Mouse (Mus musculus) ovary, postnatal 10 days (tissue): ENCODE results near the gene Fcer2a.

Experiments used
- DNase-seq: peaks from one replicate; pipeline ENCODE4 v3.0.0; 2022; ENCODE audit warnings: low spot score

The Fcer2a gene

DNA sequence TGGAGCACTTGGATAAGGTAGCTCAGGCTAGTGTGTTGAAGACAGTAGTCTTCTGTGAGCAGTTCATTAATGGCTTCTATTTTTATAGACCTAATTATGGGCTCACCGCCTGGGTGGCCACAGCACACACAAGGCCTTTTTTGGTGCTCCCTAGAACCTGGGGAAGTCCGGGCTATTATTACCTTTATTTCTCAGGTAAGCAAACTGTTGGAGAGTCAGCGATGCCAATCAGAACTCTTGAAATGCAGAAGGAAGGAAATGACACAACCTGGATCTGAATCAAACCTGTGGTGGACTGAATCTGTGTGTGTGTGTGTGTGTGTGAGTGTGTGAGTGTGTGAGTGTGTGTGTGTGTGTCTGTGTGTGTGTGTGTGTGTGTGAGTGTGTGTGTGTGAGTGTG lies at the start of gene Fcer2a:
Gene Fcer2a (minus strand): TSS at position 55 of the 400 bp plus-strand sequence.
- DNase-seq = no peak

DNA sequence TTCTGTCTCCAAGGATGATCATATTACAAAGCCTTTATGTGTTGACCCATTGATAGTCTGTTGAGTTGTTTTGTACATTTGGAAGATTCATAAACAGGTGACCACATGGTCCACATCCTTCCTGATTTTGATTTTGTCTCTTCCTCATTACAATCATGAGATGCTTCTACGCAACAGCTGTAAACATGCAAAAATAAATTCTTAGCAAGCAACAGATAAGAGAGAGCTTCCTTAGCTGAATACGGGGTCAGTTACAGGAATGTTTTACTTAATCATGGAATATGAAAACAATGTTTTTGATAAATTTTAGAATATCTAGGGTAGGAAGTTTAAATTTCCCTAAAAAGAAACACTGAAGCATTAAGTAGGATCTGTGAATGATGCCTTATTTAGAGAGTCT lies 43.0 kb upstream of the Fcer2a start:
- DNase-seq = no peak

DNA sequence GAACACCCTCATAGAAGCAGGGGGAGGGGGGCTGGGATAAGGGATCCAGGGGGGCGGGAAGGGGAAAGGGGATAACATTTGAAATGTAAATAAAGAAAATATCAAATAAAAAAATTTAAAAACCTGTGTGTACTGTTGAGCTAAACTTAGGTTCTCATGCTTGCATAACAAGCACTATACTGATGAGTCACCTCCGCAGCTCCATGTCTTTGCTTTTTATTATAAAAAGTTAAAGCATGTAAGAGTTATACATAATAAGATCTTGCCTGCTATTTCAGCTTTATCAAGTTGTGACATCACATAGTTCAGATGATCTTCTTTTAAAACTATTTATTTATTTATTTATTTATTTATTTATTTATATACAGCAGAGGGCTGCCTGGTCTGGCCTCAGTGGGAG lies 41.6 kb upstream of the Fcer2a start:
- DNase-seq = no peak

DNA sequence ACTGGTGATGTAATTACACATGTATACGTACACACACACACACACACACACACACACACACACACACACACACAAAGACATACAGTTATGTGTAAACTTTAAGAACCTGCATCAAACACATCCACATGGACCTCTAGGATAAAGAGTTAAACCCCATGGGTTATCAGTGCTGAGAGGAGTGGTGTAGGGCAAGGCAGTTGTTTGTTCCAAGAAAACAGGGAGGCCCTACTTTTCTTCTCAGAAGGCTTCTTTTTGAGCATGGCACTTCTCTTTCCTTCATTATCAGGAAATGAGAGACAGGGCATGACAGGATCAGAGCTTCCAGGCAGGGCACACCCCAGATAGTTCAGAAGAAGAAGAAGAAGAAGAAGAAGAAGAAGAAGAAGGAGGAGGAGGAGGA lies 40.1 kb upstream of the Fcer2a start:
- DNase-seq = no peak

DNA sequence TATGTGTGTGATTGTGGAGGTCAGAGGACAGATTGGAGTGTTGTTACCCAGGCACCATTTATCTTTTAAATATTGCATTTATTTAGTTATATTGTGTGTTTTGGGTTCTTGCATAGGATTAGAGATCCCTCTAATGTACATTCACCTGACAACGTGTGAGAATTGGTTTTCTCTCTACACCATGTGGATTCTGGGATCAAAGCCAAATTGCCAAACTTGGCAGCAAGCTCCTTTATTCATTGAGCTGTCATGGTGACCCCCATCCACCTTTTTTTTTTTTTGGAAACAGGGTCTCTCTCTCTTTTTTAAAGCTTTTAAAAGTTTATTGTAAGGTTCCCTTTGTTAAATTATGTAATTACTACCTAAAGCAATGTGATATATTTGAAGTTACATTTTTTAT lies 27.1 kb upstream of the Fcer2a start:
- no peak for DNase-seq

DNA sequence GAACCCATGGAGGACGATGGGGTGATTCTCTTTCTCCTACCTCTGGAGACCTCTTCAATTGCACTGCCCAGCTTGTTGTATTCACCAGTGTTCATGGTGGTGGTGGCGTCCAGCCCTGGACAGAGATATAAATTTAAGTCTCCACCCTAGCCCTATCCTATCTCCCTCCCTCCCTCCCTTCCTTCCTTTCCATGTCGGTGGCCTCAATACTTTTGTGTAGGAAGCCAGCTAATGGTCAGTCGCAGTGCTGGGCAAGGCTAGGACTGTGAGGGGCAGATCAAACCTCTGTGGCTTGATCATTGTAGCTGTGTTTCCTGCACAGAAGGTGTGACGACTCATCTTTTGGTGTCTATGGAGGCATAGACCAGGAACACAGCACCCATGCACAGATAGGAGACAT lies 26.6 kb upstream of the Fcer2a start, which contains the start of gene Clec4g:
Gene Clec4g (minus strand): TSS at position 101 of the 400 bp plus-strand sequence.
- DNase-seq = no peak

DNA sequence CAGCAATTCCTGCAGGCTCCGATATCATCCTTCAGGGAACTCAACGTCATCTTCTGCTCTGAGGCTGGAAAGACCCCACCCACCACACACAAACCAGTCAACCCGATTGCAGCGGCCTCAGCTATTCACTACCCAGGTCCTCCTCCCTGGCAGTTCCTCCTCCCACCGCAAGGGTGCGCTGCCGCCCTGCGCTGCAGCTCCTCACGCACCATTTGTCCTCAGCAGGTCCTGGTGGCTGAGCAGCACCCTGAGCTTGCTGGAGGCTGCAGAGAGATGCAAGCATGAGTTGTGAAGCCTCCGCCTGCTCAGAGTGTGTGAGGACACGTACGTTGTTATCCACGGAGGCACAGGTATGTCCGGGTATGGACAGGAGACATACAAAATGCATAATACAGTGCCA lies 24.6 kb upstream of the Fcer2a start:
- DNase-seq = peak; percentile 13

DNA sequence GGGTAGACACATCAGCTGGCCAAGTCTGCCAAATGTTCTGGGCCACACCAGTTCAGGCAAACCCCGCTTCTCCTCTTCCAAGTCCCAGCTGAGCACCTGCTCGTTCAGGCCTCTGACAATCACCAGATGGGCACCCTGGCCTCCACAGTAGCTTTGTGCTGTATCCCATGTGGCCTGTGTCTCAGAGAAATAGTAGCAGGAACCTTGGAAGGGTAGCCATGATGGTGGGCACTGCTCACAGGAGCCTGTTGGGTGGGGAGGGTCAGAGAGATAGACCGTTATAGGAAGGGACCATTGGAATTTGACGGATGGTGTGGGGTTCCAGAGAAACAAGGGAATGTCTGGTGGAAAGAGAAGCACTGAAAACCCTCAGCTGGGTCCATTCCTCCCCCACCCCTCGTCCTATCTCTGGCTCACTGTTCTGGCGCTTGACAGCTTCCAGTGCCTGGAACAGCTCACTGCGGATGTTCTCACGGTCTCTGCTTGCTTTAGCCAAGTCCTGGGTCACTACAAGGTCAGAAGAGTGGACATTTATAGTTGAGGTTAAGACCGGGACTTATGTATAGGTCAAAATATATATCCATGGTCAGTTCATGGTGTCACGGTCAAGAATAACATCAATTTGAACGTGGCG lies 23.5 kb upstream of the Fcer2a start:
- DNase-seq = no peak

DNA sequence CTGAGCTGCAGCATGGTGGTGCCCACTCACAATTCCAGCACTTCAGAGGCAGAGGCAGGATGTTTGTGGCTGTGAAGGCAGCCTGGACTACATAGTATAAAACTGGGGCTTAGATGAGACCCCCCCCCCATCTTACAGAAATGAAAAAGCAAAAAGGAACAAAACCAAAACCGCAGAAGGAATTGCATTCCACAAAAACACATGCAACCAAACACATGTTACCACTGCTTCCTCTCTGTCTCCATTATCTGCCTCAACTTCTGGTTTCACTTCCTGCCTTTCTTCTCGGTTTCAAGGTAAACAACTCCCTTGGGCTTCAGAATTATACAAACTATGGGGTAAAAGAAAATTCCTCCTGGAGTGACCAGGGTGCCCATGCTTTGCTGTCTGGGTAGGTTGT lies 17.7 kb upstream of the Fcer2a start:
- DNase-seq = no peak

DNA sequence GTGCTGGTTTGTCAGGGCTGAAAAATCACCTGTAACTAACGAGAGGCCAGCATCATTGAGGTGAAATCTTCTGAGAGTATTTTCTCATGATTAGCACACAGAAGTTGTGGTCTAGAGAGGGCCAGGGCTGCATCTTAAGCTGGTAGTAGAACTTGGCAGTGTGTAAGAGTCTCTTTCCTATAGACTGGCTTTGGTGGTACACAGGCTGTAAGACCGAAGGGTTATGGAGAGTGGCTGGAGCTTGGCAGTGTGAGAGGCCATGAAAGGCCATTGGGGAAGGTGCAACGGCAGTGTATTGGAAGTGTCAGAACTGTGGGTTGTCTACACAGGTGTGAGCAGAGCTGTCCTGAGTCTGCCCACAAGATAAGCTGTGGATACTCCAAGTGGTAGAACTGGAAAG lies 16.3 kb upstream of the Fcer2a start:
- DNase-seq = no peak

DNA sequence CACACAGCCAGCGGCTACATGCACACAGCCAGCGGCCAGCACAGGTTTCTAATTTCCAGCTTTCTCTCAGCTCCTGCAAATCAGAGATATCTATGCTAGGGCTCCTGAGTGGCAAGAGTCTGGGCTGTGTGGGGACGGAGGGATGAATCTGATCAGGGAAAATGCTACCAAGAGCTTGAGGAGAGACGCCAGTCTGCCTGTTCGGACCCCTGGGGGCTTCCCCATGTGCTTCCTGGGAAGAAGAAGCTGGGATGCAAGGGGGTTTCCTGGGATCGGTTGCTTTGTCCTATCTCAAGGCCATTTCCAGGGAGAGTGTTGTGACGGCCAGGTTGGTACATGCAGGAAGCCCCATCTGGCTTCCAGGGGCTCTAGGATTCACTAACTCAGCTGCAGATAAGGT lies 13.6 kb upstream of the Fcer2a start:
- DNase-seq = no peak

DNA sequence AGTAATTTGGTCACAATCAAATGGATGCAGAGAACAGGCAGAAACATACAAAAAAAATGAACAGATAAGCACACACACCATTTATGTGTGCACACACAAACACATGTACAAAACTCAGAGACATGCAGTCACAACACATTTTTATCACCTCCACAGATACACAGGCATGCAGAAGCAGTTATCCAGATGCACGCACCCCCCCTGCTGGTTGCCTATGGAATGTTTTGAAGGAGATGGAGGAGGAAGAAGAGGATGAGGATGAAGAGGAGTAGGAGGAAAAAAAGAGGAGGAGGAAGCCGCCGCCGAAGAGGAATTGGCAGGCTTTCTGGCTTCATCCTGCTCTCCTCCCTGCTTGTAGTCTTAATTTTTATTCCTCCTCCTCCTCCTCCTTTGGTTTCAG lies 11.7 kb upstream of the Fcer2a start:
- DNase-seq = no peak

DNA sequence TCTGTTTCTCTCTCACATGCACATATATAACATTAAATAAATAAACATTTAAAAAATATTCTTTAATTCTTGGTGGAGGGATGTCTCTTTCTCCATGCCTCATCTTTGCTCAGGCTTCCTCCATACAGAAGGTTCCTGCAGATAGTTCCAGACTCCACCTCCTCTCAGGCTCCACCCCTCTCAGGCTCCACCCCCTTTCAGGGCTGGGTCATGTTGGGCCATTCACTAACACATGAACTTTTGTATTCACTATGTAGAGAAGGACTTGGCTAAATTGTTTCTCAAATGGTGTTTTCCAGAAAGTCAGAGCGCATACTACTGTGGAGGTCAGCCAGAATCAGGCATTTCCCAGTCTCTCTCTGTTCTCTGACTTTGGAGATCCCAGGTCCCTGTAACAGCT lies 7.5 kb upstream of the Fcer2a start:
- DNase-seq = no peak

DNA sequence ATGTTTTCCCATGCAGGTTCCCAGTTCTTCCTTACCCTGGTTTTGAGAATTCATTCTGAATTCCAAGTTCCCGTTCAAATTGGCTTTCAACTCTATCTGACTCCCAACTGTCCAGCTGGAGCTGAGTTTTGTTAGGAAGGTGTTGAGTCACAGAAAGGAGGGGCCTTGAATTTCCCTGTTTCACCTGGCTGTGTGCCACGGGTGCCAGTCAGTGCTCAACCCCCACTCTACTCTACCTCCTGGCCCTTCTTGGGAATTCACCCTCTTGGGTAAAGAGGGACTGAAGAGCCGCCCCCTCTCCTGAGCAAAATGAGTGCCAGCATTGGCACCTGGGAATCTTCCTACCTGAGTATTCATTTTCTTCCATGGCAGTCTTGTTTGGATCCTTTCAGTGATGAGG lies 3.2 kb downstream of the Fcer2a start:
- DNase-seq = no peak

DNA sequence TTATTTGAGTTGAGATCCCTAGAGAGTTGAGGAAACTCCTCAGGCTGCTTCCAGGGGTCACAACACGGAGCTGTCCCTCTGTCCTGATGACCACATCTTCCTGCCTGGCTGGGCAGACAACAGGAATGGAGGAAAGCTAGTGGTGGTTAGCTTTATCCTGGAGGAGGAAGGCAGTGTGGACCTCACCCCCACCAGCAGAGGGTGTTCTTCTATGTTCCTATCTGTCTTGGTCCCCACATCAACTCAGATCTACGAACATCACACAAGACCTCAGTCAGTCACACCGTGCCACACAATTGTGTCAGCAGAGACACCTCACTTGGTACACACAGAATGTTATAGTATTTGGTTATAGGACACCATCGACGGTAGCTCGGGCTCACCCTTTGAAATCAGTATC lies 6.4 kb downstream of the Fcer2a start:
- DNase-seq = no peak

DNA sequence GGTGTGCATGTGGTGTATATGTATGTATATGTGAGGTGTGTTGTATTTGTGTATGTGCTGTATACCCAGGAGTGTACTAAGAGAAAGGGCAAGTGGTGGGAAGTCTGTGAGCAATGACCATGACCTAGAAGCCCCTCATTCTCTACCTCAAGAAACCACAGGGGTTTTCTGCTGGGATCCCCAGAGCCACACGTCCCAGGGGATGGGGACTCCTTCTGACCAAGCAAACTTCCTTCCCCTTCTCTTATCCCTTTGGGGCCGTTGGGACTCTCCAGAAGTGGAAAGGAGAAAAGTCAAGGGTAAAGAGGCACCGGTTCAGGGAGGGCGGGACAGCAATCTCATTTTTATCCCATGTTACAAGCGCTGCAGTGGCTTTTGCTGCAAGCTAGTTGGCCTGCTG lies 8.6 kb downstream of the Fcer2a start:
- DNase-seq = no peak

DNA sequence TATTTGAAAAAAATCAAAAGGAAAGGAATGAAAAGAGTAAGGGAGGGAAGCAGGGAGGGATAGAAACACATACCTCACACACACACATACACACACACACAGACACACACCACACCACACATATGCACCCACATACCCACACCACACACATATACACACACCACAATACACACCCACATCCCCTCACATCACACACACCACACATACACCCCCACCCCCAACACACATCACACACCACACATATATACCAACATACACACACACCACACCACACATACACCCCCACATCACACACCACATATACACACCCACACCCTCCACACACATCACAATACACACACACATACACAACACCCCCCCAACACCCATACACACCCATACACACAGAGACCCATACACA lies 9.4 kb downstream of the Fcer2a start:
- DNase-seq = no peak

DNA sequence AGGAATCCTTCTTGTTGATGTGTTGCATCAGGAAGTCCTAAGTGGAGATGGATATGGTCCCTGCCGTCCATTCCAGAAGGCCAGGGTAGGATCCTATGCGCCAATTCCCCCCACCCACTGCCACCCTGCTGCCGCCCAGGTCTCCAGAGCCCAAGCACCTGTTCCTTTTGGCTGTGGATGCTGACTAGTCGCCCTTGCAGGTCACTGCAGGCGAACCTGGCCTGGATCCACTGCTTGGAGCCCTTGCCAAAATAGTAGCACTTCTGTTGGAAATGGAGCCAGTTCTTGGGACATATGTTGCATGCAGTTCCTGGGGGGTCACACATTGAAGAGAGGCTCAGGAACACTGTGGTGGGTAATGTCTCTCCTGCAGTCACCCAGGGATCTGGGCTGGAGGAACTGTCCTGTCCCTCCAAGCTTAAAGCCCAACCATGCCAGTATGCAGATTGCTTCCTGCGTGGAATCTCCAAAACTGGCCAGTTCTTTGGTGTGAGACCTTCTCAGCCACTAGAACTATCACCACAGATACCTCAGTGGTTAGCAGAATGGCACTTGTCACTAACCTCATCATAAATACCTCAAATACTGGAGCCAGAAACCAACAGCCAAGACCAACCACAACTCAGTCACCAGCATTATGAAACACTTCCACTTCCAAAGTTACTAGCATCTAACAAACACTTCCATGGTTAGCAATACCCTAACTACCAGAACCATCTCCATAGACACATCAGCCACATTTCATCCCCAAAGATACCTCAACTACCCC lies 10.4 kb downstream of the Fcer2a start:
- DNase-seq = no peak

DNA sequence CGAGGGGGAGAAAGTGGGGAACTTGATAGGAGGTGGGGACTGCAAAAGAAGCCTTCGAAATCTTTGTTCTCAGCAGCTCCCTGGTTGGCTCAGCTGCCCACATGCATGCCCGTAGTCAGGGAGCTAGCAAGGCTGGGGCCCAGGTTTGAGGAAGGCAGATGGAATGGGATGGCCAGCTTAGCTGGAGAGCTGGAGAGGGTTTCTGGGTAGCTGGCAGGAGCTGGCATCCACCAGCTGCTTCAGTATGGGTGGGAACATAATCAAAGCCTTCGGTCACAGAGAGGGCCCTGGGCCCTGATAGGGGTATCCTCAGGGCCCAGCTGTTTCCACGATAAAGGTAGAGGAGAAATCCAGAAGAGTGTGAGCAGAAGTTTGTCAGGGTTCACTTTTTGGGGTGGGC lies 11.5 kb downstream of the Fcer2a start:
- DNase-seq = no peak

DNA sequence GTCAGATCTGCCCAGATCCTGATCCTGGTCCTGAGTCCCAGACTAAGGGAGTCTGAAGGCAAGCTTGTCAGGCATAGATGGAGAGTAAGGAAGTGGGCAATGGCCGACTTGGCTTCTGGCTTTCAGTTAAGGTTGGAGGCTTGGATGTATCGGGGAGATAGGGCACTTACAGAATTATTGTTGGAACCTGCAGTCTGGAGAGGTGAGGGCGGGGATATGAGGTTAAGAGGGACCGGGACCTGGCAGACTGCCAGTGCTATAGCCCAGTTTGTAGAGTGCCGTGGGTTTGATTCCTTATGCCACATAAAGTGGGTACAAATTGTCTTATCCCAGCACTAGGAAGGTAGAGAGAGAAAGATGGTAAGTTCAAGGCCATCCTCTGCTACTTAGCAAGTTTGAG lies 14.3 kb downstream of the Fcer2a start:
- no peak for DNase-seq

DNA sequence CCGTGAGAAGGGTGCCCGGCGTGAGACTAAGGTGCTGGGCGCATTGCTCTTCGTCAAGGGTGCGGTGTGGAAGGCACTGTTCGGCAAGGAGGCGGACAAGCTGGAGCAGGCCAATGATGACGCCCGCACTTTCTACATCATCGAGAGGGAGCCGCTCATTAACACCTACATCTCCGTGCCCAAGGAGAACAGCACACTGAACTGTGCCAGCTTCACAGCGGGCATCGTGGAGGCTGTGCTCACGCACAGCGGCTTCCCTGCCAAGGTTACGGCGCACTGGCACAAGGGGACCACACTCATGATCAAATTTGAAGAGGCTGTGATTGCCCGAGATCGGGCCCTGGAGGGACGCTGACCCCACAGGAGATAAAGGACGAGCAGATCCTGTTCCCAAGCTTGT lies 14.7 kb downstream of the Fcer2a start:
- DNase-seq = no peak

DNA sequence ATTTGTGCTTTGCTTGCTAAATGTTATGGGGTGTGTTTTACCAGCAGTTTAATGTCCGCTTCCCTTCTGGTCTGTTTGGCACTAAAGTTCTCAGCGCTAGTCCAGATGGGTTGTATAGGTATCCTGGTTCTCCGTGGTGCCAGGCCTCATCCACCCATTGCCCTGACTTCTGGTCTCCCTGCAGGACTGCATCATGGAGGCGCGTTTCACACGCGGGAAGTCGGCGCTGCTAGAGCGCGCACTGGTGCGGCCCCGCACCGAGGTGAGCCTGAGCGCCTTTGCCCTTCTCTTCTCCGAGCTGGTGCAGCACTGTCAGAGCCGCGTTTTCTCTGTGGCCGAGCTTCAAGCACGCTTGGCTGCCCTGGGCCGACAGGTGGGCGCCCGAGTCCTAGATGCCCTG lies 15.1 kb downstream of the Fcer2a start:
- no peak for DNase-seq

DNA sequence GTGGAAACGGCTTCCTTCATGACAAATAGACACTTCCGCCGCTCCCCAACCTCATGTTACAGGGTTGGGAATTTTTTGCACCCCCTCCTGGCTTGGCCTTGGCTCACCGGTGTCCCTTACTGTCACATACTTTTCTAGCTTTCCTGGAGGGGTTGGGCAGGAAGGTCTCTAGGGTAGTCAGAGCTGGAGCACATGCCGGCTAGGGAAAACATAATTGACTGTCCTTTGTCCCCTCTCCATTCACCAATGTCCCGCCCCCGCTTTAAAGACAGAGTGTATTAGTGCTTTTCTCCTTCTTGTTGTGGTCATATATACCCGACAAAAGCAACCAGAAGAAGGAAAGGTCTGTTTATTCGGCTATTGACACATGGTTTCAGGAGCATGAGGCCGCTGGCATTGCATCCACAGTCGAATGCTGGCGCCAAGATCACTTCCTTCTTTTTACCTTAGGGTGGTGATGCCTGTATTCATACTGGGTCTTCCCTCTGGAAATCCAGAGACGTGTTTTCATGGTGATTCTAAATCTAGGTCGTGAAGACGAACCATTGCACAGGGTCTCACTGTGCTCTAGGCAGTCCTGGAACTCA lies 16.9 kb downstream of the Fcer2a start:
- no peak for DNase-seq
